Mouse (Mus musculus) lung, postnatal 25 days (tissue): Measurements from ENCODE around the gene Zfp710.
"Not testable (repeated sequence)": the region's sequence is repeated elsewhere in the genome, so short reads cannot be mapped to it uniquely, and the experiment has no call there.

Experiments used
- DNase-seq: peaks from one replicate; pipeline ENCODE4 v3.0.0; 2022; ENCODE audit warnings: low spot score

Zfp710 gene

GRCm38 (mm10) chr7:80114451-80115223 lies 90.0 kb downstream of the Zfp710 start:
- peak; percentile 53 for DNase-seq

- peak; percentile 95 for DNase-seq
These were observed 90.6 kb downstream of the Zfp710 start, which contains the start of gene Idh2 for GRCm38 (mm10) chr7:80115224-80115590. Idh2 (minus strand) TSS chr7:80115392.

- DNase-seq, result no peak
These were observed 91.5 kb downstream of the Zfp710 start for GRCm38 (mm10) chr7:80116158-80116557.

- DNase-seq, result no peak
These were observed 94.6 kb downstream of the Zfp710 start for GRCm38 (mm10) chr7:80119198-80119597.

GRCm38 (mm10) chr7:80121083-80121482 lies 96.5 kb downstream of the Zfp710 start:
- DNase-seq, result peak; percentile 61

- no peak for DNase-seq
These were observed 98.5 kb downstream of the Zfp710 start for GRCm38 (mm10) chr7:80123115-80123514.

GRCm38 (mm10) chr7:80123672-80124071 lies 99.1 kb downstream of the Zfp710 start:
- DNase-seq, result no peak

GRCm38 (mm10) chr7:80129278-80129677 lies 104.7 kb downstream of the Zfp710 start:
- DNase-seq, result no peak

GRCm38 (mm10) chr7:80130344-80131055 lies 105.9 kb downstream of the Zfp710 start:
- DNase-seq, result no peak

GRCm38 (mm10) chr7:80131315-80131714 lies 106.7 kb downstream of the Zfp710 start:
- DNase-seq, result not testable (repeated sequence)

- DNase-seq, result peak; percentile 51
These were observed 107.9 kb downstream of the Zfp710 start for GRCm38 (mm10) chr7:80132541-80132940.

- peak; percentile 93 for DNase-seq
These were observed 110.0 kb downstream of the Zfp710 start for GRCm38 (mm10) chr7:80134454-80135172.

GRCm38 (mm10) chr7:80135173-80135532 lies 110.5 kb downstream of the Zfp710 start:
- DNase-seq, result no peak

- no peak for DNase-seq
These were observed 113.8 kb downstream of the Zfp710 start for GRCm38 (mm10) chr7:80138375-80138774.

GRCm38 (mm10) chr7:80140815-80141214 lies 116.2 kb downstream of the Zfp710 start:
- peak; percentile 76 for DNase-seq
